Mouse (Mus musculus) thymus, adult 2 months (tissue): ENCODE data around the gene Gm7138. TPM values are rescaled to one million over a fixed set of nuclear protein-coding genes. Genes with fewer than 3 reads are reported as not detected.
"Not testable (repeated sequence)": the region's sequence is repeated elsewhere in the genome, so short reads cannot be mapped to it uniquely, and the experiment has no call there.

ENCODE experiments used
- DNase-seq: peaks from one replicate; pipeline ENCODE4 v3.0.0; 2021
- H3K27ac ChIP-seq: fragments of 200-500 bp; 2 replicates; pipeline ENCODE4 v1.5.1; 2012; ENCODE audit warnings: low read length, control low read depth; ENCODE audit not compliant: control insufficient read depth, insufficient read depth
- H3K27me3 ChIP-seq: fragments of 200-500 bp; 2 replicates; pipeline ENCODE4 v1.6.1; 2012; ENCODE audit warnings: mild to moderate bottlenecking, low read length, moderate library complexity, mixed read lengths; ENCODE audit not compliant: control insufficient read depth, insufficient read depth
- H3K36me3 ChIP-seq: fragments of 200-500 bp; 2 replicates; pipeline ENCODE4 v1.6.1; 2012; ENCODE audit warnings: mild to moderate bottlenecking, low read length, moderate library complexity; ENCODE audit not compliant: control insufficient read depth, insufficient read depth
- H3K4me1 ChIP-seq: fragments of 200-500 bp; replicated peaks from 2 replicates; pipeline ENCODE4 v1.6.1; 2012; ENCODE audit warnings: low read length; ENCODE audit not compliant: control insufficient read depth, insufficient read depth
- H3K4me3 ChIP-seq: fragments of 200-500 bp; 2 replicates; pipeline ENCODE4 v1.5.1; 2012; ENCODE audit warnings: mild to moderate bottlenecking, low read length, control low read depth, moderate library complexity; ENCODE audit not compliant: control insufficient read depth, insufficient read depth
- CTCF ChIP-seq: fragments of 200-500 bp; IDR thresholded peaks from 2 replicates; pipeline ENCODE4 v1.5.1; 2012; ENCODE audit warnings: mild to moderate bottlenecking, control low read depth, low read length, moderate library complexity, borderline replicate concordance; ENCODE audit not compliant: control insufficient read depth, poor library complexity, insufficient read depth; ENCODE audit errors: extremely low read depth
- POLR2A ChIP-seq: fragments of 200-500 bp; IDR thresholded peaks from 2 replicates; pipeline ENCODE4 v1.6.1; 2012; ENCODE audit warnings: mild to moderate bottlenecking, low read length, control low read depth, moderate library complexity; ENCODE audit not compliant: control insufficient read depth, poor library complexity, insufficient read depth; ENCODE audit errors: extremely low read depth
- WGBS: fragments of 180-500 bp; shearing (Covaris S2); methylation state at CpG from one replicate; pipeline ENCODE4 v1.1.7; 2018; 5-methylcytosine and 5-hydroxymethylcytosine counted together
- polyA plus RNA-seq: library from polyadenylated mRNA; depleted of rRNA; stranded (reverse); fragments of >200 nt; gene quantifications from 2 replicates; pipeline ENCODE4 v1.2.3, GENCODE M21; 2012

Gm7138 gene
- polyA plus RNA-seq, 1 experiment: not detected

DNA sequence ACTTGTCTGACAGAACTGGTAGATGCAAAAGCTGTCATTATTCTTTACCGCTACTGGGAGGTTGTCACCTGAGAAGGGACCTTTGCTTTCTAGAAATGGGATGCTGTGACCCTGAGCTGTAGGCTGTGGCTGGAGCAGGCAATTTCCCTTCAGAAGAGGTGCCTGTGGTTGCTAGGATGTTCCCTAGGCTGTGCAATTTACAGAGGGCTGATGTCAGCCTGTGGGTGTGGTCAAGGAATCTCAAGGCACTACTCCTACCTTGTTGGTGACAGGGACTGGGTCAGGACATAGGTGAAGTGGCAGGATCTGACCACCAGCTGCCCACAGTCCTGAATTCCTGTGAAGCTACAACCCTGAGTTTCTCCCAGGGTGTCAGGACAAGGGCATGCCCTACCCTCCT lies 7.0 kb downstream of the Gm7138 start:
- H3K27me3 ChIP-seq: no peaks in the 10 kb centered on the region
- WGBS: 86% methylated on average over 1 of the region's 1 CpGs

DNA sequence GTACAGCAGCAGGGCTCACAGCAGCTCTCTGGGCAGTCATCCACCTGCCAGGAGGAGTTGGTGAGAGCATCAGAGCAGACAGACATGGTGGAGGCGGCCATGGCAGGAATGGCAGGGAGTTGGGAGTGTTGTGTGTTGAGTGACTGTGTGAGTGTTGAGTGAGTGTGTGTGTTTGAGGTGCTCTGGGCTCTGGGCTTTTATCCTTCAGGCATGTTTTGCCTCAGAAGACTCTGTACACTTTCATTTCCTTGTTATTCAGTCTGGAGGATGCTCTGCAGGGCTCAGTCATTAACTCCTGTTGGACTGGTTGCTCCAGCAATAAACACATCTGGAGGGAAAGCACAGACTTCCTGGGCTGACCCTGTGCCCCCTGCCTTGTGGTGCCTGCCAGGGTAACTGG lies 17.2 kb downstream of the Gm7138 start, which contains the start of gene Gm3233:
Gm3233 (minus strand) TSS at position 101 of the 400 bp plus-strand sequence.
- H3K4me3 ChIP-seq, H3K36me3 ChIP-seq, DNase-seq, H3K27me3 ChIP-seq, H3K27ac ChIP-seq, H3K4me1 ChIP-seq: not testable (repeated sequence)
- WGBS: 86% methylated on average over 1 of the region's 1 CpGs

More for the DNA sequence above, 7.0 kb downstream of the Gm7138 start:
- Histone ChIP-seq H3K4me1 (no peaks in the 10 kb centered on the region), H3K27ac (no peak overlapping the region), H3K36me3 (no peaks in the 10 kb centered on the region), H3K4me3 (no peak overlapping the region)
- no peak for DNase-seq
- TF ChIP-seq CTCF (no peak), POLR2A (no peak)

DNA sequence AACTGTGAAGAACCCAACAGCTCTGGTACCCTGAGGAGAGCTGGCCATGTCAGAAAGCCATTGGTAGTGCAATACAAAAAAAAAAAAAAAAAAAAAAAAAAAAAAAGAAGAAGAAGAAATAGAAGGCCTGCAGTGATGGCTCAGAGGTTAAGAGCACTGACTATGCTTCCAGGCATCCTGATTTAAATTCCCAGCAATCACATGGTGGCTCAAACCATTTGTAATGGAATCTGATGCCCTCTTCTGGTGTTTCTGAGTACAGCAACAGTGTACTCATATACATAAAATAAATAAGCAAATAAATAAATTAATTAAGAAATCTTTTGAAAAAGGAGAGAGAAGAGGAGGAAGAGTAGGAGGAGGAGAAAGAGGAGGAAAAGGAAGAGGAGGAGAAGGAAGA lies 23.3 kb downstream of the Gm7138 start:
- H3K36me3 ChIP-seq: no peaks in the 10 kb centered on the region
- TF ChIP-seq CTCF (no peak), POLR2A (no peak)
- H3K4me3 ChIP-seq: no peak overlapping the region
- H3K27ac ChIP-seq: no peak overlapping the region
- DNase-seq: no peak
- no peaks in the 10 kb centered on the region for H3K27me3 ChIP-seq
- no peaks in the 10 kb centered on the region for H3K4me1 ChIP-seq

DNA sequence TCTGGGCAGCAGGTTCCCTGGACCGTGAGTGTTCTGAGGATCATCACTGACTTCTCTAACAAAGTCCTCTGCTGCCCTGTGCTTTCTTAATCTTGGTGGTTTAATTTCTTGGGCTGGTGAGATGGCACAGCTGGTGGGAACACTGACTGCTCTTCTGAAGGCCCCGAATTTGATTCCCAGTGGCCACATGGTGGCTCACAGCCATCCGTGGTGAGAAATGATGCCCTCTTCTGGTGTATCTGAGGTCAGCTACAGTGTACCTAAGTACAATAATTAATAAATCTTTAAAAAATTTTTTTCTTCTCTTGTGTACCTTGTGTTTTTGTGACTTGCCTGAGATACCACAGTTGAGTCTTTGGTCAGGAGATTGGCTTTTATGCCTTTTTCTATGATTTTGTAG lies 24.4 kb downstream of the Gm7138 start:
- not testable (repeated sequence) for H3K27me3 ChIP-seq, H3K4me3 ChIP-seq, H3K27ac ChIP-seq, H3K36me3 ChIP-seq, DNase-seq, H3K4me1 ChIP-seq
- WGBS: 53% methylated on average over 3 of the region's 3 CpGs

DNA sequence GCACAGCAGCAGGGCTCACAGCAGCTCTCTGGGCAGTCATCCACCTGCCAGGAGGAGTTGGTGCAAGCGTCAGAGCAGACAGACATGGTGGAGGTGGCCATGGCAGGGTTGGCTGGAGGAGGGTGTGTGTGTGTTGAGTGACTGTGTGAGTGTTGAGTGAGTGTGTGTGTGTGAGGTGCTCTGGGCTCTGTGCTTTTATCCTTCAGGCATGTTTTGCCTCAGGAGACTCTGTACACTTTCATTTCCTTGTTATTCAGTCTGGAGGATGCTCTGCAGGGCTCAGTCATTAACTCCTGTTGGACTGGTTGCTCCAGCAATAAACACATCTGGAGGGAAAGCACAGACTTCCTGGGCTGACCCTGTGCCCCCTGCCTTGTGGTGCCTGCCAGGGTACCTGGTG lies 25.5 kb downstream of the Gm7138 start, which contains the start of gene Gm9736:
Gm9736 (minus strand) TSS at position 101 of the 400 bp plus-strand sequence.
- not testable (repeated sequence) for H3K4me1 ChIP-seq, H3K27ac ChIP-seq, H3K27me3 ChIP-seq, DNase-seq, H3K36me3 ChIP-seq, H3K4me3 ChIP-seq
- 52% methylated on average over 1 of the region's 1 CpGs for WGBS

DNA sequence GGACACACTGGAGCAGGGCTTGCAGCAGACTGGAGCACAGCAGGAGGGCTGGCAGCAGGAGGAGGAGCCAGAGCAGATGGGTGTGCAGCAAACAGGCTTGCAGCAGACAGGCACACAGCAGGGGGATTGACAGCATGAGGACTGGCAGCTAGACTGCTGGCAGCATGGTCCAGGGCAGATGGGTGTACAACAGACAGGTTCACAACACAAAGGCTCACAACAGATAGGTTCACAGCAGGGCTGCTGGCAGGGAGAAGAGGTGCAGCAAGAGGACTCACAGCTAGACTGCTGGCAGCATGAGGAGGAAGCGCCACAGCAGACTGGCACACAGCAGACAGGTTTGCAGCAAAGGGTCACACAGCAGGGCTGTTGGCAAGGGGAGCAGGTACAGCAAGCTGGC lies 26.1 kb downstream of the Gm7138 start:
- DNase-seq, H3K4me3 ChIP-seq, H3K36me3 ChIP-seq, H3K27me3 ChIP-seq, H3K4me1 ChIP-seq, H3K27ac ChIP-seq: not testable (repeated sequence)
- WGBS: 96% methylated on average over 1 of the region's 1 CpGs

DNA sequence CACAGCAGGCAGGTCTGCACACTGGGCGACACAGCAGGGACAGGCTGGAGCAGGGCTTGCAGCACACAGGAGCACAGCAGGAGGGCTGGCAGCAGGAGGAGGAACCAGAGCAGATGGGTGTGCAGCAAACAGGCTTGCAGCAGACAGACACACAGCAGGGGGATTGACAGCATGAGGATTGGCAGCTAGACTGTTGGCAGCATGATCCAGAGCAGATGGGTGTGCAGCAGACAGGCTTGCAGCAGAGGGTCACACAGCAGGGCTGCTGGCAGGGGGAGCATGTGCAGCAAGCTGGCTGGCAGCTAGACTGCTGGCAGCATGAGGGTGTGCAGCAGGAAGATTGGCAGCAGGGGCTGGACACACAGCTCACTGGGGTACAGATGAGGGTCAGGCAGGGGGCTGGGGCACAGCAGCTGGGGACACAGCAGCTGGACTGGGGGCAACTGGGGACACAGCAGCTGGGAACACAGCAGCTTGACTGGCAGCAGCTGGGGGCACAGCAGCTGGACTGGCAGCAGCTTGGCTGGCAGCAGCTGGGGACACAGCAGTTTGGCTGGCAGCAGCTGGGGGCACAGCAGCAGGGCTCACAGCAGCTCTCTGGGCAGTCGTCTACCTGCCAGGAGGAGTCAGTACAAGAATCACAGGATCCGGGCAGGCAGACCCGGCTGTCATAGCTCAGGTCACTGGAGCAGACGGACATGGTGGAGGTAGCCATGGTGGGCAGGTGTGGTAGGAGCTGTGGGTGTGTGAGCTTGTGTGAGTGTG lies 34.6 kb downstream of the Gm7138 start, which contains the start of gene Gm18596:
Gm18596 (minus strand) TSS at position 715 of the 765 bp plus-strand sequence.
- not testable (repeated sequence) for H3K4me3 ChIP-seq, H3K27me3 ChIP-seq, H3K36me3 ChIP-seq, H3K4me1 ChIP-seq, DNase-seq, H3K27ac ChIP-seq
- WGBS: 75% methylated on average over 5 of the region's 5 CpGs
